Mouse (Mus musculus): ENCODE data around the gene Dkkl1. TPM values are rescaled to one million over a fixed set of nuclear protein-coding genes. Genes with fewer than 3 reads are reported as not detected.

Gene Dkkl1
- 0.81 TPM for polyA plus RNA-seq (2014; fragmentation: Illumina TruSeq; extraction: RNeasy Lipid Tissue Mini Kit (QIAGEN cat#74804); ENCODE audit: insufficient read depth, low read depth, low replicate concordance)

GRCm38 (mm10) chr7:45211851-45212251 lies at the start of gene Dkkl1:
Gene Dkkl1 (minus strand): TSS chr7:45212147.

GRCm38 (mm10) chr7:45240633-45241388 lies 28.9 kb upstream of the Dkkl1 start, which contains the start of gene Slc6a16:
Gene Slc6a16 (plus strand): TSS chr7:45241085.

GRCm38 (mm10) chr7:45238723-45239496 lies 27.0 kb upstream of the Dkkl1 start, which contains the start of gene Cd37:
Gene Cd37 (minus strand): TSS chr7:45239115.

GRCm38 (mm10) chr7:45215673-45216441 lies 3.9 kb upstream of the Dkkl1 start, which contains the start of gene Tead2:
Gene Tead2 (plus strand): TSS chr7:45215753.

DNA sequence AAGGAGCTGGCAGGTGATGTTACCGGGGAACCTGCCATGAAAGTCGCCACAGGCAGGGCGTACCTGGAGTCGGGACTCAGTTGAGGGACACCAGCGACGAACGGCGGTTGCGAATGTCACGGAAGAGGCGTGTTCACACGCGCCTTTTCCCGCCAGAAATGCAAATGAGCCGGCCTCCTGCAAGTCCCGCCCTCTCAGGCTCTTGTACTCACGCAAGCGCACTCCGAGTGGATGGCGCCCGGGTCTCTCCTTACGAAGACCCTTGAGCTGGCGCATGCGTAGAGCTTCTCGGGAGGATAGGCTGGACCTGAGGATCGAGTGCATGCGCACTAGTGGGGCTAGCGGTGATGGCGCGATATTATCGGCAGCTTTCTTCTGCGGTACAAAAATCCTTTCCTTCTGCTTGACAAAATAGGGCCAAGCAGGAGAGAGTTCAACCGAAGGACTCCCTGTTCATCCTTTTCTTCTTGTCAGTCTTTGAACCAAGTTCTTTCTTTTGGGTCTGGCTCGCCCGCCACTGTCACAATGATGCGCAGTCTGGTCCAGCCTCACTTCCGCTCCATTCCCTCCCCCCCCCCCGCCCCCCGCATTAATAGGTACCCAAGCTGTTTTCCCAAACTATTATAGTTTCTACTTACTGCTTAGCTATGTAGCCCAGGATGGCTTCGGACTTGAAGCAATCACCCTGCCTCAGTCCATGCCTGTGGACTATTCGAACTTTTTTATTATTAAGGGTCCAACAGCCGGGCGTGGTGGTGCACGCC lies 7.4 kb downstream of the Dkkl1 start, which contains the start of gene Ccdc155:
Gene Ccdc155 (minus strand): TSS at position 513 of the 764 bp plus-strand sequence.

DNA sequence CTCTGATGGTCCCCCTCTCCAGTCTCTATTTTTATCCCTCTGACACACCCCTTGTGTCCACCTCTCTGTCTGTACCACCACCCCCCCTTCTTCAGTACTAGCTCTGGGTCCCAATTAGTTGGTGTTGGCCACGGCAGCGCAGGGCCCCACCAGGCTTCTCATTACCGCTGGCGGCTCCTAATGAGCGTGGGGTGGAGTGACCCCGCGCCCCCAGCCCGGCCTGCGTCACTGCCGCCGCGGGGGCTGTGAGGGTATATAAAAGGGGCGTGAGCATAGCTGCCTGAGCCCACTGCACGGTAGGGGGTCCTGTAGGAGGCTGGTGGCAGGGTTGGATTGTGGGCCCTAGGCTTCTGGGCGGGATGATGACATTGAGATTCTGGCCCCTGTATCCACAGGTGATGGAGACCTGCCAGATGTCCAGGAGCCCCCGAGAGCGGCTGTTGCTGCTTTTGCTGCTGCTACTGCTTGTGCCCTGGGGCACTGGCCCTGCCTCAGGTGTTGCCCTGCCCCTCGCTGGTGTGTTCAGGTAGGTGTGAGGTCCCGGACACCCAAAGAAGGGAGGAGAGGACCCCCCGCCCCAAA lies 31.0 kb downstream of the Dkkl1 start, which contains the start of gene Pth2:
Gene Pth2 (plus strand): TSS at position 100 of the 582 bp plus-strand sequence.

DNA sequence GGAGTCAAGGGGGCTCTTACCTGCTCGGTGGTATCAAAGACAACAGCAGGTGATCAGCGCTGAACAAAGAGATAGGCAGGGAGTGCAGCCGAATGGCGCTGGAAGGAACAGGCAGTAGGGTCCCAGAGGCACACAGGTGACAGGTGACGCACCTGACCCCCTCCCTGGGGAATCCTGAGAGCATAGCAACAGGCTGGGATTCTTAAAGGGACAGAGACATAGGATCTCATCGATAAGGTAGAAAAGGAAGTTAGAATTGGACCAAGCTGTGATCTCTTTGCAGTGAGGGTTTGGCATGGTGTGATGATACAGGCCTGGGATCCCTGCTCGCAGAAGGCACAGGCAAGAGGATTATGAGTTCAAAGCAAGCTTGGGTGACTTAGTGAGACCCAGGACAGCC lies 32.5 kb downstream of the Dkkl1 start, which contains the start of gene Gfy:
Gene Gfy (minus strand): TSS at position 101 of the 400 bp plus-strand sequence.

GRCm38 (mm10) chr7:45163735-45164490 lies 48.0 kb downstream of the Dkkl1 start, which contains the start of gene Slc17a7:
Gene Slc17a7 (plus strand): TSS chr7:45163949.

Other genes with a start within 250 kb of the Dkkl1 start
- gene Cpt1c, start 237.3 kb downstream of the Dkkl1 start, polyA plus RNA-seq (2014; fragmentation: Illumina TruSeq; extraction: RNeasy Lipid Tissue Mini Kit (QIAGEN cat#74804); ENCODE audit: insufficient read depth, low read depth, low replicate concordance), result 2.5 TPM
- 126 TPM for gene Prmt1, start 225.6 kb downstream of the Dkkl1 start, polyA plus RNA-seq (2014; fragmentation: Illumina TruSeq; extraction: RNeasy Lipid Tissue Mini Kit (QIAGEN cat#74804); ENCODE audit: insufficient read depth, low read depth, low replicate concordance)
- 71.8 TPM for gene Irf3, start 214.5 kb downstream of the Dkkl1 start, polyA plus RNA-seq (2014; fragmentation: Illumina TruSeq; extraction: RNeasy Lipid Tissue Mini Kit (QIAGEN cat#74804); ENCODE audit: insufficient read depth, low read depth, low replicate concordance)
- gene Bcl2l12, start 213.4 kb downstream of the Dkkl1 start, polyA plus RNA-seq (2014; fragmentation: Illumina TruSeq; extraction: RNeasy Lipid Tissue Mini Kit (QIAGEN cat#74804); ENCODE audit: insufficient read depth, low read depth, low replicate concordance), result 14.9 TPM
- gene Scaf1, start 195.8 kb downstream of the Dkkl1 start, polyA plus RNA-seq (2014; fragmentation: Illumina TruSeq; extraction: RNeasy Lipid Tissue Mini Kit (QIAGEN cat#74804); ENCODE audit: insufficient read depth, low read depth, low replicate concordance), result 15.5 TPM
- gene Rras, start 194.2 kb downstream of the Dkkl1 start, polyA plus RNA-seq (2014; fragmentation: Illumina TruSeq; extraction: RNeasy Lipid Tissue Mini Kit (QIAGEN cat#74804); ENCODE audit: insufficient read depth, low read depth, low replicate concordance), result 170 TPM
- 10.4 TPM for gene Prr12, start 159.3 kb downstream of the Dkkl1 start, polyA plus RNA-seq (2014; fragmentation: Illumina TruSeq; extraction: RNeasy Lipid Tissue Mini Kit (QIAGEN cat#74804); ENCODE audit: insufficient read depth, low read depth, low replicate concordance)
- 36.8 TPM for gene Nosip, start 149.7 kb downstream of the Dkkl1 start, polyA plus RNA-seq (2014; fragmentation: Illumina TruSeq; extraction: RNeasy Lipid Tissue Mini Kit (QIAGEN cat#74804); ENCODE audit: insufficient read depth, low read depth, low replicate concordance)
- gene Prrg2, start 149.5 kb downstream of the Dkkl1 start, polyA plus RNA-seq (2014; fragmentation: Illumina TruSeq; extraction: RNeasy Lipid Tissue Mini Kit (QIAGEN cat#74804); ENCODE audit: insufficient read depth, low read depth, low replicate concordance), result 23.4 TPM
- gene Rcn3, start 119.9 kb downstream of the Dkkl1 start, polyA plus RNA-seq (2014; fragmentation: Illumina TruSeq; extraction: RNeasy Lipid Tissue Mini Kit (QIAGEN cat#74804); ENCODE audit: insufficient read depth, low read depth, low replicate concordance), result 83.1 TPM
- gene Fcgrt, start 108.3 kb downstream of the Dkkl1 start, polyA plus RNA-seq (2014; fragmentation: Illumina TruSeq; extraction: RNeasy Lipid Tissue Mini Kit (QIAGEN cat#74804); ENCODE audit: insufficient read depth, low read depth, low replicate concordance), result 91.4 TPM
- 1,585 TPM for gene Rps11, start 87.7 kb downstream of the Dkkl1 start, polyA plus RNA-seq (2014; fragmentation: Illumina TruSeq; extraction: RNeasy Lipid Tissue Mini Kit (QIAGEN cat#74804); ENCODE audit: insufficient read depth, low read depth, low replicate concordance)
- gene Rpl13a, start 83.4 kb downstream of the Dkkl1 start, polyA plus RNA-seq (2014; fragmentation: Illumina TruSeq; extraction: RNeasy Lipid Tissue Mini Kit (QIAGEN cat#74804); ENCODE audit: insufficient read depth, low read depth, low replicate concordance), result 3,762 TPM
- not detected for gene Gm45713, start 75.9 kb downstream of the Dkkl1 start, polyA plus RNA-seq (2014; fragmentation: Illumina TruSeq; extraction: RNeasy Lipid Tissue Mini Kit (QIAGEN cat#74804); ENCODE audit: insufficient read depth, low read depth, low replicate concordance)
- 39.0 TPM for gene Flt3l, start 75.7 kb downstream of the Dkkl1 start, polyA plus RNA-seq (2014; fragmentation: Illumina TruSeq; extraction: RNeasy Lipid Tissue Mini Kit (QIAGEN cat#74804); ENCODE audit: insufficient read depth, low read depth, low replicate concordance)
- gene Pih1d1, start 57.8 kb downstream of the Dkkl1 start, polyA plus RNA-seq (2014; fragmentation: Illumina TruSeq; extraction: RNeasy Lipid Tissue Mini Kit (QIAGEN cat#74804); ENCODE audit: insufficient read depth, low read depth, low replicate concordance), result 55.1 TPM
- gene Aldh16a1, start 57.6 kb downstream of the Dkkl1 start, polyA plus RNA-seq (2014; fragmentation: Illumina TruSeq; extraction: RNeasy Lipid Tissue Mini Kit (QIAGEN cat#74804); ENCODE audit: insufficient read depth, low read depth, low replicate concordance), result 21.1 TPM
- gene Slc17a7, start 48.2 kb downstream of the Dkkl1 start, polyA plus RNA-seq (2014; fragmentation: Illumina TruSeq; extraction: RNeasy Lipid Tissue Mini Kit (QIAGEN cat#74804); ENCODE audit: insufficient read depth, low read depth, low replicate concordance), result 1.1 TPM
- not detected for gene Gfy, start 32.6 kb downstream of the Dkkl1 start, polyA plus RNA-seq (2014; fragmentation: Illumina TruSeq; extraction: RNeasy Lipid Tissue Mini Kit (QIAGEN cat#74804); ENCODE audit: insufficient read depth, low read depth, low replicate concordance)
- gene Pth2, start 31.2 kb downstream of the Dkkl1 start, polyA plus RNA-seq (2014; fragmentation: Illumina TruSeq; extraction: RNeasy Lipid Tissue Mini Kit (QIAGEN cat#74804); ENCODE audit: insufficient read depth, low read depth, low replicate concordance), result not detected
- 1.5 TPM for gene Ccdc155, start 7.3 kb downstream of the Dkkl1 start, polyA plus RNA-seq (2014; fragmentation: Illumina TruSeq; extraction: RNeasy Lipid Tissue Mini Kit (QIAGEN cat#74804); ENCODE audit: insufficient read depth, low read depth, low replicate concordance)
- 16.7 TPM for gene Tead2, start 3.6 kb upstream of the Dkkl1 start, polyA plus RNA-seq (2014; fragmentation: Illumina TruSeq; extraction: RNeasy Lipid Tissue Mini Kit (QIAGEN cat#74804); ENCODE audit: insufficient read depth, low read depth, low replicate concordance)
- gene Cd37, start 27.0 kb upstream of the Dkkl1 start, polyA plus RNA-seq (2014; fragmentation: Illumina TruSeq; extraction: RNeasy Lipid Tissue Mini Kit (QIAGEN cat#74804); ENCODE audit: insufficient read depth, low read depth, low replicate concordance), result 36.3 TPM
- not detected for gene Slc6a16, start 28.9 kb upstream of the Dkkl1 start, polyA plus RNA-seq (2014; fragmentation: Illumina TruSeq; extraction: RNeasy Lipid Tissue Mini Kit (QIAGEN cat#74804); ENCODE audit: insufficient read depth, low read depth, low replicate concordance)
- not detected for gene Slc6a21, start 65.4 kb upstream of the Dkkl1 start, polyA plus RNA-seq (2014; fragmentation: Illumina TruSeq; extraction: RNeasy Lipid Tissue Mini Kit (QIAGEN cat#74804); ENCODE audit: insufficient read depth, low read depth, low replicate concordance)
- gene Trpm4, start 121.6 kb upstream of the Dkkl1 start, polyA plus RNA-seq (2014; fragmentation: Illumina TruSeq; extraction: RNeasy Lipid Tissue Mini Kit (QIAGEN cat#74804); ENCODE audit: insufficient read depth, low read depth, low replicate concordance), result 26.8 TPM
- 4.6 TPM for gene Hrc, start 123.1 kb upstream of the Dkkl1 start, polyA plus RNA-seq (2014; fragmentation: Illumina TruSeq; extraction: RNeasy Lipid Tissue Mini Kit (QIAGEN cat#74804); ENCODE audit: insufficient read depth, low read depth, low replicate concordance)
- 0.80 TPM for gene Ppfia3, start 154.9 kb upstream of the Dkkl1 start, polyA plus RNA-seq (2014; fragmentation: Illumina TruSeq; extraction: RNeasy Lipid Tissue Mini Kit (QIAGEN cat#74804); ENCODE audit: insufficient read depth, low read depth, low replicate concordance)
- gene Lin7b, start 158.4 kb upstream of the Dkkl1 start, polyA plus RNA-seq (2014; fragmentation: Illumina TruSeq; extraction: RNeasy Lipid Tissue Mini Kit (QIAGEN cat#74804); ENCODE audit: insufficient read depth, low read depth, low replicate concordance), result not detected
- gene Snrnp70, start 183.6 kb upstream of the Dkkl1 start, polyA plus RNA-seq (2014; fragmentation: Illumina TruSeq; extraction: RNeasy Lipid Tissue Mini Kit (QIAGEN cat#74804); ENCODE audit: insufficient read depth, low read depth, low replicate concordance), result 123 TPM
- not detected for gene Kcna7, start 193.5 kb upstream of the Dkkl1 start, polyA plus RNA-seq (2014; fragmentation: Illumina TruSeq; extraction: RNeasy Lipid Tissue Mini Kit (QIAGEN cat#74804); ENCODE audit: insufficient read depth, low read depth, low replicate concordance)
- gene Ntf5, start 201.5 kb upstream of the Dkkl1 start, polyA plus RNA-seq (2014; fragmentation: Illumina TruSeq; extraction: RNeasy Lipid Tissue Mini Kit (QIAGEN cat#74804); ENCODE audit: insufficient read depth, low read depth, low replicate concordance), result 3.0 TPM
- gene Lhb, start 208.7 kb upstream of the Dkkl1 start, polyA plus RNA-seq (2014; fragmentation: Illumina TruSeq; extraction: RNeasy Lipid Tissue Mini Kit (QIAGEN cat#74804); ENCODE audit: insufficient read depth, low read depth, low replicate concordance), result 5.9 TPM
- 8.9 TPM for gene Gys1, start 222.7 kb upstream of the Dkkl1 start, polyA plus RNA-seq (2014; fragmentation: Illumina TruSeq; extraction: RNeasy Lipid Tissue Mini Kit (QIAGEN cat#74804); ENCODE audit: insufficient read depth, low read depth, low replicate concordance)
- 33.3 TPM for gene Ruvbl2, start 225.9 kb upstream of the Dkkl1 start, polyA plus RNA-seq (2014; fragmentation: Illumina TruSeq; extraction: RNeasy Lipid Tissue Mini Kit (QIAGEN cat#74804); ENCODE audit: insufficient read depth, low read depth, low replicate concordance)
- gene Ftl1, start 247.7 kb upstream of the Dkkl1 start, polyA plus RNA-seq (2014; fragmentation: Illumina TruSeq; extraction: RNeasy Lipid Tissue Mini Kit (QIAGEN cat#74804); ENCODE audit: insufficient read depth, low read depth, low replicate concordance), result 2,902 TPM

Data from lung, adult 10 weeks (tissue).